Mouse (Mus musculus): ENCODE results near the gene Lhpp.

The Lhpp gene

DNA sequence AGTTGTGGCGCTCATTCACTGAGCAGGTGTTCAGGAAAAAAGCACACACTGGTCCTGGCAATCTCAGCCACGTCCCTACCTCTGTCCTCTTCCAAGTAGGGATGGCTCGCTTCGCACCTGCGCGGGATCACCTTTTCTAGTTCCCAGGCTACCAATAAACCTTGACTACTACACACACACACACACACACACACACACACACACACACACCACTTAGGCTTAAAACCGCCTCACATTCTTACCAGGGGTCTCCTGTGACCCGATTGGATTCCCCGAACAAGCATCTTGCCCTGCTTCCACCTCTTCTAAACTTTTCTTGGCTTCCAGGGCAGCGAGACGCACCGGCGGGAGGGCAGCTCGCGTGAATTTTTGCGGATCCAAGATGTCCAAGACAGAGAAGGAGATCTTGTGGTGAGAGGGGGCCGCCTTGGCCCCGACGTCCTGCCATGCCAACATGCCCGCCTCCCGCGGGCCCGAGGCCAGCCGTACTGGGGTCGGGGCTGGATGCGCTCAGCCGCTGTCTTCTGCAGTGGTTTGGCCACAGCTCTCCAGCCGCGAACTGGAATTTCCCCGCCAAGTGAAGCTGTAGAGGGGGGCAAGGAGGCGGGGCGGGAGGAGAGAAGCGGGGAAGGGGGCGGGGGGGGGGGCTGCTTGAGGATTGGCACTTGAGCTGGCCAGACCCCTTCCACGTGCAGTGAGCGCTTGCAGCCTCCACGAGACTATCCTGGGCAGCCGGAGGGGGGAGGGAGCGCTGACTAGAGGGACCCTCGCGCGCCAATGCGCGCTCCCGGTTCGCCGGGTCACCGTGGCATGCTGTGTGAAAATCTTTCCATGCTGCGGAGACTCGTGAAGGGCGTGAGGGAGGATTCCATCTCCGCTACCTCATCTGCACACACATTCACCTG is 11.1 kb upstream of the Lhpp start, which contains the start of gene Nkx1-2:
TSS of gene Nkx1-2 (minus strand) at position 567 of the 905 bp plus-strand sequence.
- no peak for DNase-seq (ENCODE audit: low spot score)

DNA sequence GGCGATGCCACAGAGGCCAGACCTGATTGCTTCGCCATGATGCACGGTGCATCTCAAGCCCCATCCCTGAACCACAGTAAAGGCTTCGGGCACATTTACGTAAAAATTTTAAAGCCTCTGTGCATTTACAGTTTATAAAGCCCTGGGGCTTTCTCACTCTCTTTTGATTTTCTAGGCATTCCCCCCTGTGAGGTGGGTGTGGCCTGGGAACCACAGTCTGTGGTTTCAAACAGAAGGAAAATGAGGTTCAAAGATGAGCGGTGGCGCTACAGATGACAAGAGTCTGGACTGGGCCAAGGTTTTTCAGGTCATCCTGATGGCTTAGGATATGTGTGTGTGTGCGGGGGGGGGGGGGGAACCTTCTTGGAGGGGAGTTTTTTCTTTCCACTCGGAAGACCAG is 10.4 kb upstream of the Lhpp start:
- no peak for DNase-seq (ENCODE audit: low spot score)

- no peak for DNase-seq (ENCODE audit: low spot score)
These were observed 9.5 kb upstream of the Lhpp start for GRCm38 (mm10) chr7:132600926-132601325.

DNA sequence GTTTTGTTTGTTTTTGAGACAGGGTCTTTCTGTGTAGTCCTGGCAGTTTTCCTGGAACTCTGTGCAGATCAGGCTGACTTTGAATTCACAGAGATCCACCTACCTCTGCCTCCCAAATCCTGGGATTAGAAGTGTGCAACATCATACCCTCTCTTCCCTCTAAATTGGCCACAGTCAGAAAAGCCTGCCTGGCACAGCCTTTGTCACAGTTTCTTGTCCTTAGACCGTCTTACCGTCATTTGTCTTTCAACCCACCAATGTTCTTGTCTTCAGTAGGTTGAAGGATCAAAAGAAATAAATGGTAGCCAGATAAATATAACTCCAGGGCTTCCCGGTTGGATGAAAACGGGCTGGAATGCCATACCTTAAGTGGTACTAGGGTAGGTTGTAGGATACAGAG is 5.7 kb upstream of the Lhpp start:
- DNase-seq (ENCODE audit: low spot score), result no peak

DNA sequence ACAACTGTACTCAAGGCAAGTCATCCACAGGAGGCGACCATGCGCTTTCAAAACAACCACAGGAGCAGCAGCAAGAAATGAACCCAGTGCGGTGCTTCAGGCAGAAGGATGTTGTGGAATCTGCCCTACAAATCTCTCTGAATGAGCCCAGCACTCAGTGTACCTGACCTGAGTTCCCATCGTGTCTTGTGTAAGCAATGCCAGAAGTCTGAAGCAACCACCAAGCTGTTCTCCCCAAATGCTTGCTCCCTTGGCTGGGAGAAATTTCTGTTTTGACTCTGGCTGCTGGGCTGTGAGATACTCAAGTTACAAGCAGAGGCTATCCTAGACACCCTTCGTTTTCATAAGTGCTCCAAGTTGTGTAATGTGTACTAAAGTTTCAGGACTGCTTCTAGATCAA is 4.7 kb upstream of the Lhpp start:
- no peak for DNase-seq (ENCODE audit: low spot score)

DNA sequence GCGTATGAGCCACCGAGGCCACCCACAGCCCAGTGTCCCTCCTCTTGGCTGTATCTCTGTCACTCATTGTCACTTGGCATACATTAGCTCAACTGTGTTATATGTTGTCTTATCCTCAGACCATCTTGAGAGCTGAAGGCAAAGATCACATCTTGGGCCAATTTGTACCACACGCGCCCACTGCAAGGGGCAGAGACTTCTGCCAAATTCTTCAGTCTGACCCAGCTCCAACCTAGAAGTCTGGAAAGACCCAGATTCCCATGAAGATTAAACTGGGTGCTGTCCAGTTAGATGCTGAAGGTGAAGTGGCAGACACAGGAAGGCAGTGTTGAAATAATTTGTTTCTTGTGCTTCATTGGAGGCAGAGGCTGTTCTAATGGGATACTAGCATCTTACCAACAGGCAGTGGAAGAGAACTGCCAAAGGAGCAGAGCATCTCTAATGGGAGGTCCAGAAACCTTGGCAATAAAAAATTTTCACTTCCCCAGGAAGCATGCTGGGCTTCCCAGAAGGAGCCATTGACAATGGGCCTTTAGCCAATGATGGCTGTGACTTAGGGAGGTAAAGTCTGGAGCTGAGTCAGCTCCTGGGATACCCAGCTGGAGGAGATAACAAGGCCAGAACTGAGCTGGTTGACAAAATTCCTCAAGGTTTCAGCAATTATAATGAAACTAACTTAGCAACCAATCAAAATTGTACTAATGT is 2.0 kb upstream of the Lhpp start:
- DNase-seq (ENCODE audit: low spot score), result no peak

DNA sequence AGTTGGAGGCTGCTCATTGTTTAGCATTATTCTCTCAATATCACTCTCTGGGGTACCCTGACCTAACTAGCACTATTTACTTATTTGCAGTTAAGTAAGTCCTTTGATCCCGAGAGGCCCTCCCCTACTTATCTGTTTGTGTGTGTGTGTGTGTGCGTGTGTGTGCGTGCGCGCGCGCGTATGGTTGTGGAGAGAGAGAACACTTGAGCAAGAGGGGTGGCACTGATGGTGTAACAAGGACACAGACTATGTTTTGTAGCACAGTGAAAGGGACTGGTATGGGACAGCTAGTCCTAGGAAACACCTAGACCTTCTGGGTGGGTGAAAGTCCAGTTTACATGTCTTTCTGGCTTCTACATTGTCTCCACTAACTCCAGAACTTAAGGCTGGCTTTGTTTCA is 1.1 kb downstream of the Lhpp start:
- DNase-seq (ENCODE audit: low spot score), result no peak

- peak; percentile 58 for DNase-seq (ENCODE audit: low spot score)
These were observed 4.9 kb downstream of the Lhpp start for GRCm38 (mm10) chr7:132615346-132615745.

DNA sequence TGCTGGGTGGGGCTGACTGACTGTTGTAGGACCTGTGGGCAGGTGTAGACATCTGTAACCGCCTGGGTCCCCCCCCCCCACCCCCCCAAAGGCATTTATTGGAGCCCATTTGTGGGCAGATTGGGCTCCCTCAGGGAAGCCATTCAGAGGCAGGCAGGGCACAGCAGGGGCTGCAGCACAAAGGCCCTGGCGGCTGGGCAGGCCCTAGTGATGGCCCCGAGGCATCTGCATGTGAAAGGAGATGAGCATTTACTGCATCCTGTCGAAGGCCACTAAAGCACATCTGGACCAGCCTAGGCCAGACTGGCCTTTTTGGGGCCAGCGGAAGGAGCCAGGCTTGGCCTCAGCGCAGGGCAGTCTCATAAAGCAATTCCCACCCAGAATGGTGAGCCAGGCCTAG is 6.0 kb downstream of the Lhpp start:
- no peak for DNase-seq (ENCODE audit: low spot score)

- no peak for DNase-seq (ENCODE audit: low spot score)
These were observed 6.7 kb downstream of the Lhpp start for GRCm38 (mm10) chr7:132617021-132617564.

DNA sequence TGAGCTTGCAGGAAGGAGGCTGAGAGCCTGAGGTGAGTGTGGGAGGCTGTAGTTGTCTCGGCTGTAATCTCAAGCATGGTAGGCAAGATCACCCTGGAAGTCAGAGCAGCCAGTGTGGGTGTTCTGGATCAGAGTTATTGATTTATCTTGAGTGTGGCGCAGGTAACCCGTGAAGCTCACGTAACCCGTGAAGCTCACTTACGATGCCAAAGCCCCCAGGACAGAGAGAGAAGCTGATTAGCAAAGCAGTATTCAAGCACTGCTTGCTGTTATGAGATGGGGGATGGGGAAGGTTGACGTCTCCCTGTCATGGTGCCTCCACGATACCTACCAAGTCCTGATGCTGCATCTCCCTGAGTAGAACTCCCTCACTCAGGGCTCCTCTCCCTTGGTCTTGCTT is 9.1 kb downstream of the Lhpp start:
- DNase-seq (ENCODE audit: low spot score), result no peak

- DNase-seq (ENCODE audit: low spot score), result no peak
These were observed 9.8 kb downstream of the Lhpp start for GRCm38 (mm10) chr7:132619975-132620918.

DNA sequence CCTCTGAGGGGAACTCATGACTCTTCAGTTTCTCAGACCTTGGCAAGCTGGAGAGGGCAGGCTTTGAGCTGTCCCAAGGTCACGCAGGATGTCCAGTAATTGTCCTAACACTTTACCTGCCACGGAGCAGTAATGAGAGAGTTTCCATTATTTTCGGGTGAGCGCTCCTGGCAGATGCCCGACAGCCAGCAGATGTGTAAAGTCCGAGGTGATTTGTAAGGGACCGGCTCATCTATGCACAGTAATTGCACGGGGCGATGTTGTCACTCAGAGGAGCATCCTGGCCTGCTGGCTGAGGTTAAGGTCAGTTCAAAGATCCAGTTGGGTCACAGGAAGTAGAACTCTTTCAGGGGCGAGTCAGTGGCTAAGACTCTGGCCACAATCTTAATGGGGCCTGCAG is 13.7 kb downstream of the Lhpp start:
- DNase-seq (ENCODE audit: low spot score), result no peak

GRCm38 (mm10) chr7:132626174-132626573 is 15.7 kb downstream of the Lhpp start:
- no peak for DNase-seq (ENCODE audit: low spot score)

GRCm38 (mm10) chr7:132627448-132627847 is 17.0 kb downstream of the Lhpp start:
- DNase-seq (ENCODE audit: low spot score), result no peak

- DNase-seq (ENCODE audit: low spot score), result no peak
These were observed 20.9 kb downstream of the Lhpp start for GRCm38 (mm10) chr7:132631313-132631712.

- no peak for DNase-seq (ENCODE audit: low spot score)
These were observed 26.9 kb downstream of the Lhpp start for GRCm38 (mm10) chr7:132637292-132637691.

- DNase-seq (ENCODE audit: low spot score), result no peak
These were observed 28.1 kb downstream of the Lhpp start for GRCm38 (mm10) chr7:132638446-132639087.

DNA sequence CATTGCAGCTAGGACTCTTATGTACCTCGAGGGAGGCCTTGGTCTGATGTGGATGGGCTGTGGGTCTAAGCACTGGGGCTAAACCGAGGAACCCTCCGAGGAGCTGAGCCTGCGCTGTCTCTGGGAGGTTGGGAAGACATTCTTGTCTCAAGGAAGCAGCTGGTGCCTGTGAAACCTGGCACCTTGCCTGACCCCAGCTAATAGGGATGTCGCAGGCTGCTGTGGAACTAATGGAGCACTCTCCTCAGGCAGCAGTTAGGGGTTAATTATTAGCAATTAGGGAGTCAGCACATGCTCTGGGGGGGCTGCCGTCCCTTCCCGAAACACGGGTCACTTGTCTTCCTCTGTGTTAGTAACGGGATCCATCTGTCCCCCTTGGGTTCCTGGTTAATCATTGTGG is 30.5 kb downstream of the Lhpp start:
- no peak for DNase-seq (ENCODE audit: low spot score)

DNA sequence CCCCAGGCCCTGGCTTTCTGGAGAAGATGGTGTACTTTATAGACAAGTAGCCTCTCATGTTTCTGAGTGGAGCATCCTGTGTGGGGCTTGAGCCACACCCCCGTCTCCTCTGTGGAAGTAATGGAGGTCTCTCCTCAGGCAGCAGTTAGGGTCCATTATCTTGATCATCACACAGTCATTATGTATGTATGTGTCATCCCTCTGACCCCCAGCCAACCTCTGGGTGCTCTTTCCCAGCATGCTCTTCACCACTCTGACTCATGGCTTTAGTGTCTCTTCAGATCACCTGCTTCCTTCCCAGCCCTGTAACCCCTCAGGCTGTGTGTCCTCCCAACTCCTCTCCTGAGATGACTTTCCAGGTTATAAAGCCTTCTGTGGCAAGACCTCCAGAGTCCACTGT is 31.2 kb downstream of the Lhpp start:
- no peak for DNase-seq (ENCODE audit: low spot score)

GRCm38 (mm10) chr7:132644605-132645279 is 34.3 kb downstream of the Lhpp start:
- DNase-seq (ENCODE audit: low spot score), result no peak
